Mouse (Mus musculus) heart, embryonic 14.5 days (tissue): ENCODE data around the gene Slpi. TPM values are rescaled to one million over a fixed set of nuclear protein-coding genes. Genes with fewer than 3 reads are reported as not detected.

ENCODE experiments used
- ATAC-seq: fragments of 200-750 bp; cut with Nextera tagmentation; 2 replicates; pipeline ENCODE4 v1.8.0; 2017; ENCODE audit warnings: low read depth, moderate TSS enrichment; ENCODE audit not compliant: insufficient number of reproducible peaks, insufficient read depth, low FRiP score
- H3K27ac ChIP-seq, 2 experiments: fragments of 200-500 bp in 1 of 2; fragments of 300-500 bp in 1 of 2; sonication (generic) in 1 of 2; replicated peaks in 1 of 2; 2 replicates each; pipeline ENCODE4 v1.5.1; 2012 to 2014; ENCODE audit warnings: low read depth in 2 of 2, low read length in 2 of 2, control low read depth in 1 of 2, mild to moderate bottlenecking in 1 of 2, mixed read lengths in 1 of 2; ENCODE audit not compliant: control insufficient read depth in 1 of 2, insufficient read depth in 1 of 2
- H3K27me3 ChIP-seq: fragments of 300-500 bp; sonication (generic); 2 replicates; pipeline ENCODE4 v1.6.1; 2014; ENCODE audit warnings: mild to moderate bottlenecking, low read length, control low read depth; ENCODE audit not compliant: control insufficient read depth, insufficient read depth
- H3K36me3 ChIP-seq: fragments of 300-500 bp; sonication (generic); 2 replicates; pipeline ENCODE4 v1.6.1; 2014; ENCODE audit warnings: mild to moderate bottlenecking, control low read depth, low read length, mixed read lengths; ENCODE audit not compliant: control insufficient read depth, insufficient read depth
- H3K4me1 ChIP-seq, 2 experiments: fragments of 200-500 bp in 1 of 2; fragments of 300-500 bp in 1 of 2; sonication (generic) in 1 of 2; 2 replicates each; pipeline ENCODE4 v1.6.1; 2012 to 2014; ENCODE audit warnings: low read length in 2 of 2, control low read depth in 1 of 2, mixed read lengths in 1 of 2; ENCODE audit not compliant: control insufficient read depth in 2 of 2, insufficient read depth in 2 of 2
- H3K4me2 ChIP-seq: fragments of 300-500 bp; sonication (generic); 2 replicates; pipeline ENCODE4 v1.6.1; 2014; ENCODE audit warnings: mild to moderate bottlenecking, low read length
- H3K4me3 ChIP-seq, 2 experiments: fragments of 200-500 bp in 1 of 2; fragments of 300-500 bp in 1 of 2; sonication (generic) in 1 of 2; 2 replicates each; pipeline ENCODE4 v1.5.1; 2012 to 2014; ENCODE audit warnings: low read length in 2 of 2, mild to moderate bottlenecking in 2 of 2, control low read depth in 1 of 2, low read depth in 1 of 2, moderate library complexity in 1 of 2; ENCODE audit not compliant: control insufficient read depth in 1 of 2, insufficient read depth in 1 of 2
- H3K9ac ChIP-seq: fragments of 300-500 bp; sonication (generic); 2 replicates; pipeline ENCODE4 v1.6.1; 2014; ENCODE audit warnings: mild to moderate bottlenecking, low read length
- H3K9me3 ChIP-seq: fragments of 300-500 bp; sonication (generic); 2 replicates; pipeline ENCODE4 v1.6.1; 2016; ENCODE audit warnings: low read length, control low read depth; ENCODE audit not compliant: control insufficient read depth
- WGBS: fragments of 180-500 bp; shearing (Covaris S2); extraction: QIAGEN DNeasy Blood & Tissue Kit; methylation state at CpG from one replicate; pipeline ENCODE4 v1.1.7; 2014; 5-methylcytosine and 5-hydroxymethylcytosine counted together
- polyA plus RNA-seq: library from polyadenylated mRNA; unstranded; fragments of >200 nt; fragmentation: Nextera tagmentation; extraction: Ambion mirVana; gene quantifications from 2 replicates; pipeline ENCODE4 v1.2.1, GENCODE M21; 2014

The Slpi gene
- polyA plus RNA-seq, 1 experiment from 2014 or later = 0.63 TPM

GRCm38 (mm10) chr2:164389499-164389898 is 604 bp upstream of the Slpi start:
- H3K9ac ChIP-seq = 0 out of 2 replicates have a peak overlapping the region, but pooled peaks have one; percentile 39
- peaks cover 41% of the 10 kb centered on the region for H3K27me3 ChIP-seq
- no peak overlapping the region for H3K27ac ChIP-seq
- peak overlapping the region; percentile 76 for H3K4me2 ChIP-seq
- peaks cover 6 to 15% of the 10 kb centered on the region in 2 experiments; a peak in 2 of 4 replicates for H3K4me1 ChIP-seq
- WGBS = 1% methylated on average over 30 of the region's 30 CpGs
- ATAC-seq = peak; percentile 28
- no peaks in the 10 kb centered on the region for H3K9me3 ChIP-seq
- H3K36me3 ChIP-seq = no peaks in the 10 kb centered on the region
- peak overlapping the region; percentile 45 to 53 for H3K4me3 ChIP-seq

GRCm38 (mm10) chr2:164386953-164387352 is 1.9 kb downstream of the Slpi start:
- WGBS = 10% methylated on average over 8 of the region's 8 CpGs
- Histone ChIP-seq H3K27me3 (peaks cover 36% of the 10 kb centered on the region), H3K4me3 (no peak overlapping the region), H3K4me2 (no peak overlapping the region), H3K36me3 (no peaks in the 10 kb centered on the region), H3K4me1 (peaks cover 8 to 15% of the 10 kb centered on the region in 2 experiments; a peak in 2 of 4 replicates), H3K9me3 (no peaks in the 10 kb centered on the region), H3K9ac (no peak overlapping the region), H3K27ac (no peak overlapping the region)
- ATAC-seq = no peak

GRCm38 (mm10) chr2:164385927-164386763 is 2.8 kb downstream of the Slpi start:
- H3K27ac ChIP-seq = no peak overlapping the region; a peak in 1 of 4 replicates
- H3K27me3 ChIP-seq = peaks cover 36% of the 10 kb centered on the region
- H3K9ac ChIP-seq = no peak overlapping the region
- H3K9me3 ChIP-seq = 0 out of 2 replicates have a peak, but pooled peaks cover 2% of the 10 kb centered on the region
- 14% methylated on average over 18 of the region's 18 CpGs for WGBS
- ATAC-seq = peak; percentile 45; the same call in 1 of the 2 replicates
- no peak overlapping the region for H3K4me3 ChIP-seq
- peaks cover 8 to 15% of the 10 kb centered on the region in 2 experiments; a peak in 2 of 4 replicates for H3K4me1 ChIP-seq
- peak overlapping the region; percentile 16; the same call in 1 of the 2 replicates for H3K4me2 ChIP-seq
- H3K36me3 ChIP-seq = no peaks in the 10 kb centered on the region

DNA sequence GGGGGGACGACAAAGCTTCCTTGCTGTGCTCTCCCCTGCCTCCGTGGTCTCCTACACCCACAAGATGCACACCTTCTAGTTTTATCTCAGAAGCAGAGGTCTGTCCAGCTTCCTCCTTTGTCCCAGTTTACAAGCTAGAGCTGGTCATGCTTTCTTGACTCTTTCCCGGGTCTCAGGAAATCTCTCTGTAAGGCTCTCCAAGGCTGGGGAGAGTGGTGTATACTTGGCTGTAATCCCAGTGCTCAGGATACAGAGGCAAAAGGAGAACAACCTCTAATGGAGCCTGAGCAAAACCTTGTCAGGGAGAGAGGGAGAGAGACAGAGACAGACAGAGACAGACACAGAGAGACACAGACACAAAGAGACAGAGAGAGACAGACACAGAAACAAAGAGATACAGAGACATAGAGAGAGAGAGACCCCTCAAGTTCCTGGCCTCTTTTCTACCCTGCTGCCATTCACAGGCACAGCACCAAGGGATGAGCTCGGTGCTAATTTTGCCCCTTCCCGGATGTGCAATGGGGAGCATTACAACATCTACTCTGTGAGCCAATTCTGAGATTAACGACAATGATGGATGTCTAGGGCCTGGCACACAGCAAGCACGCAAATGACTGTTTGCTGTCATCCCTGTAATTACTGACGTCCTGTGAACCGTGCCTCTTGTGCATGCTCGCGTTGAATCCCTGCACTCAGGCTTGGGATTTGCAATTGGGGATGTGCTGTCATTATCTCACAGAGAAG is 5.1 kb downstream of the Slpi start:
- Histone ChIP-seq H3K36me3 (no peaks in the 10 kb centered on the region), H3K4me1 (peaks cover 5 to 10% of the 10 kb centered on the region in 2 experiments; a peak in 2 of 4 replicates), H3K27ac (no peak overlapping the region), H3K27me3 (peaks cover 22% of the 10 kb centered on the region), H3K4me3 (no peak overlapping the region), H3K9me3 (0 out of 2 replicates have a peak, but pooled peaks cover 2% of the 10 kb centered on the region), H3K4me2 (no peak overlapping the region), H3K9ac (no peak overlapping the region)
- WGBS = 61% methylated on average over 11 of the region's 11 CpGs
- ATAC-seq = no peak

DNA sequence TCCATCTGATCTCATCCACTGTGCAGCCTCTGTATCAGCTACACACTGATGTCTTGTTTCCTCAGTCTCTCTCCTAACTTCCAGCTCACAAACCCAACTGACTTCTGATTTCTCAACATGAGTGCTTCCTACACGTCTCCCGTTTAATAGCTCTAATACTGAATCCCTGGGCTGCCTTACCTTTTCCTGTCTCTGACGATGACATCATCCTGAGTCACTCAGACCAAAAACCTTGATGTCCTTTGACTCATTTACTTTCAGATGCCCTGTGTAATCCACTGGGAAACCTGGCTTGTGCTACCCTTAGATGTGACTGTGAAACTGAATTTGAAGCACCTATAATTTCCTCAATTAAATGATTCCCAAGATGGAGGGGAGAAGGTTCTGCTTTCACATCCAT is 5.9 kb downstream of the Slpi start:
- no peak overlapping the region for H3K9ac ChIP-seq
- no peak overlapping the region for H3K4me3 ChIP-seq
- H3K27ac ChIP-seq = no peak overlapping the region
- no peaks in the 10 kb centered on the region for H3K36me3 ChIP-seq
- H3K4me1 ChIP-seq = peaks cover 5 to 10% of the 10 kb centered on the region in 2 experiments; a peak in 2 of 4 replicates
- H3K27me3 ChIP-seq = peaks cover 14% of the 10 kb centered on the region
- no peak overlapping the region for H3K4me2 ChIP-seq
- 66% methylated on average over 3 of the region's 3 CpGs for WGBS
- ATAC-seq = no peak
- H3K9me3 ChIP-seq = 0 out of 2 replicates have a peak, but pooled peaks cover 2% of the 10 kb centered on the region

- Histone ChIP-seq H3K27me3 (0 out of 2 replicates have a peak, but pooled peaks cover 2% of the 10 kb centered on the region), H3K4me2 (no peak overlapping the region), H3K4me3 (no peak overlapping the region), H3K4me1 (peaks cover 5 to 10% of the 10 kb centered on the region in 2 experiments; a peak in 2 of 4 replicates), H3K9ac (no peak overlapping the region), H3K9me3 (0 out of 2 replicates have a peak, but pooled peaks cover 2% of the 10 kb centered on the region), H3K27ac (no peak overlapping the region), H3K36me3 (no peaks in the 10 kb centered on the region)
- 73% methylated on average over 8 of the region's 8 CpGs for WGBS
- ATAC-seq = no peak
Measured at GRCm38 (mm10) chr2:164381726-164382125, 7.2 kb downstream of the Slpi start.
